In the genomic region with DNA sequence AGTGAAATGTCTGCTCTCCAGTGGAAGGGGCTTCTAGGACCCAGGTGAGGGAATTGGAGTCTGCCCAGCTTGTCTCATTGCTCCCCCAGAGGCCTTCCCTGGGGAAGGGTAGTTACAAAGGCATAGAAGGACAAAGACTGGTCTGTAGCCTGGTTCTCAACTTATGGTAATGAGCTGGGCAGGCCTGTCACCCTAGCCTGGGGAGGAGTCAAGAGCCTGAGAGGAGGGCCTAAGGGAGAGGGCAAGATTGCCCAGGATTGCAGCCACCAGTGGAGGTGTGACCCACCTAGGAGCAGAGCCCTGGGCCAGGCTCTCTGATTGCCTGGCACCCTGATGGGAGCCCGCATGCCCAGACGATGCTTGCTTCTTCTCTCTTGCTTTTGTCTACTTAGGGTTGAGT, we compare ENCODE assay signal across 24 mouse cellular contexts. TPM values are rescaled to one million over a fixed set of nuclear protein-coding genes. Genes with fewer than 3 reads are reported as not detected.
"Had no signal": no experiment of that assay in that cellular context is flagged by ENCODE, and none has a peak within 500 bp of the region (broad histone marks: within the 10 kb centered on the region; RNA-seq: fewer than 3 reads in every experiment).

TSS of gene Otog (plus strand) at position 292 of the 400 bp plus-strand sequence.

- H3K27me3 ChIP-seq: kidney, embryonic 15.5 days; liver, embryonic 13.5 days; stomach, embryonic 15.5 days had no signal

- H3K36me3 ChIP-seq: kidney, embryonic 15.5 days; liver, embryonic 13.5 days; midbrain, embryonic 13.5 days; stomach, embryonic 15.5 days had no signal

- ATAC-seq: midbrain, embryonic 13.5 days; midbrain, embryonic 16.5 days had no signal

- H3K27ac ChIP-seq: kidney, embryonic 15.5 days; left cerebral cortex, adult 2 months; liver, embryonic 13.5 days; midbrain, embryonic 13.5 days; stomach, embryonic 15.5 days had no signal

- H3K4me1 ChIP-seq: liver, embryonic 13.5 days had no signal

- H3K9ac ChIP-seq: kidney, embryonic 15.5 days; liver, embryonic 13.5 days; midbrain, embryonic 13.5 days; stomach, embryonic 15.5 days had no signal

- H3K4me2 ChIP-seq: kidney, embryonic 15.5 days; liver, embryonic 13.5 days; midbrain, embryonic 13.5 days; stomach, embryonic 15.5 days had no signal

- DNase-seq: kidney, postnatal 10 days; kidney, postnatal 36 days; layer of hippocampus, postnatal 36 days; liver, embryonic 13.5 days; lung, adult 2 months; lung, postnatal 14 days; lung, postnatal 4 days; right cerebral cortex, postnatal 25 days; spleen, adult 18-20 months; thymus, postnatal 25 days had no signal

- H3K9me3 ChIP-seq: kidney, embryonic 15.5 days; liver, embryonic 13.5 days; midbrain, embryonic 13.5 days; stomach, embryonic 15.5 days had no signal

- H3K4me3 ChIP-seq: kidney, embryonic 15.5 days; left cerebral cortex, adult 2 months; liver, embryonic 13.5 days; midbrain, embryonic 13.5 days; stomach, embryonic 15.5 days had no signal

RNA-seq across cellular contexts. Expression of gene Otog, which starts in this region (rescaled TPM):
- total RNA-seq: liver, adult 2 months; megakaryocyte progenitor cell, adult 5-6 weeks; megakaryocyte-erythroid progenitor cell, adult 5-6 weeks; monocyte, adult 5-6 weeks had no signal
- polyA plus RNA-seq: limb, embryonic 11.5 days; liver, adult 2 months; liver, embryonic 13.5 days; liver, embryonic 16.5 days; lung, adult 2 months; lung, embryonic 16.5 days; neural tube, embryonic 11.5 days; neural tube, embryonic 14.5 days had no signal
